Mouse (Mus musculus): ENCODE measurements at regions not wholly inside any gene's neighbourhood (a gene's known extent, or its start where the extent isn't known, plus 50 kb on each side); places are given as distances from the start of the nearest gene placed in this dataset.
"Not testable (repeated sequence)": the region's sequence is repeated elsewhere in the genome, so short reads cannot be mapped to it uniquely, and the experiment has no call there.

- DNase-seq (ENCODE audit: low read depth): no peak
Observed at GRCm38 (mm10) chr2:8877855-8878254, 1003.2 kb upstream of the 4930412O13Rik start.

- no peak for DNase-seq (ENCODE audit: low read depth)
Observed at GRCm38 (mm10) chr2:8912417-8912816, 968.6 kb upstream of the 4930412O13Rik start.

DNA sequence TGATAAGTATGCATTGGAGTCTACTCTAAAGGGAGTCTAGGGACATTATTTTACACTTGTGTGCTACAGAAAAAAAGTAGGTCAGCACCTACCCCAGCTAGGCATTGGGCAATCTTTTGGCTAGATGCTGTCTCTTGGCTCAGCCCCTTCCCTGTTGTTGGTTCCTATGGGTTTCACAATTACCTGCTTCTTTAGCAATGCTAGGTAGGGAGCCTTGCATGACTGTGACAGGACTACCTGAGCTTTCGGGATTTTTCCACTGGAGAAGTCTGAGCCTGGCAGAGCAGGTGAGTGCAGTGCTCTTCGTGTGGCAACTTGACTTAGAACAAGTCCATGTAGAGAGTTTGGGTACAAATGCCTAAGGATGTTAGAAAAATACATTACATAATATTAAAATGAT lies 956.2 kb upstream of the 4930412O13Rik start:
- peak; percentile 97 for DNase-seq (ENCODE audit: low read depth)

- DNase-seq (ENCODE audit: low read depth): no peak
Observed at GRCm38 (mm10) chr2:8941574-8941973, 939.5 kb upstream of the 4930412O13Rik start.

DNA sequence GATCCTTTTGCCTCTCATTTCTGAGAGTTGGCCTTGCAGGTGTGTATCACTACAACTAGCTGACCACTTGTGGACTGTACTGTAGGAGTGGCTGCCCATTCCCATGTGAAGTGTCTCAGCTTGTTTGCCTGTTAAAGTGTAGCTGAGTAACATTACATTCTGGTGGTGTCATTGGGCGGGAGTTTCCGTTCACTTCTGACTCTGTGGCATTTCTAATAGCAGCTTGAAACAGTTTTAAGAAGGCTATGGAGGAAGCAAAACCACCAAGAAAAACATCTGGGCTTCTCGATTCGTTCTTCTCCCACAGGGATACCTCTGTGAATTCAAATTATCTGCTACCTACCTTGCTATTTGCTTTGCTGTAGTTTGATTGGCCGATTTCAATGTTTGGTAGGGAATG lies 922.1 kb upstream of the 4930412O13Rik start:
- DNase-seq (ENCODE audit: low read depth): no peak

DNA sequence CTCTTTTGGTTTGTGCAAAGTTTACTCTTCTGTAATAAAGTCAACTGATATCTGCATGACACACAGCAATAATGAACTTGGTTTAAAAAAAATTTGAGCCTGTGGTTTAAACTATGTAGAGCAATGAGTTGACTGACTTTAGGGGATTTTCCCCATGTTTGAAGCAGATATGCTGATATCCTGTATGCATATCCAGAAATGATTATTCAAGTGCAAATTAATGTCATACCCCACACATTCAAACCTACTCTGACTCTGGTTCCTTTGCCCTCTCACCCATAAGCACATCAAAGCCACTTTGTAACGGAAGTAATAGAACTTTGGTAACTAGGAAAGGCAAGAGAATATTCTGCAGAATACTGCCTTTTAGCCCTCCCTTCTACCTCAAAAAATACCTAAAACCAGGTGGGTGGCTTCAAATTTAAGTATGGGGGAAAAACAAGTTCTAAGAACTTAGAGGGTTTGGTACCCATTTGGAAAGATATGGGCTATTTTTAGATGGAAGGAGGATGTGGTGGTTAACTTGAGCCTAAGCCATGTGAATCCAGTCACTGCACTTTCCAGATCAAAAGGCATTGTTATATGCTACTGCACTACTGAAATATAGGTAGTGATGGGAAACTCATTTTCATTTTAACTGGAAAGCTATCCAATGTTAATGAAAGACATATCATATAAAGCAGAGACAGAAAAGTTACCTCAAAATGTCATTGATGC lies 915.9 kb upstream of the 4930412O13Rik start:
- no peak for DNase-seq (ENCODE audit: low read depth)

GRCm38 (mm10) chr2:8975635-8976034 lies 905.4 kb upstream of the 4930412O13Rik start:
- peak; percentile 16 for DNase-seq (ENCODE audit: low read depth)

GRCm38 (mm10) chr2:9012326-9012725 lies 868.7 kb upstream of the 4930412O13Rik start:
- no peak for DNase-seq (ENCODE audit: low read depth)

DNA sequence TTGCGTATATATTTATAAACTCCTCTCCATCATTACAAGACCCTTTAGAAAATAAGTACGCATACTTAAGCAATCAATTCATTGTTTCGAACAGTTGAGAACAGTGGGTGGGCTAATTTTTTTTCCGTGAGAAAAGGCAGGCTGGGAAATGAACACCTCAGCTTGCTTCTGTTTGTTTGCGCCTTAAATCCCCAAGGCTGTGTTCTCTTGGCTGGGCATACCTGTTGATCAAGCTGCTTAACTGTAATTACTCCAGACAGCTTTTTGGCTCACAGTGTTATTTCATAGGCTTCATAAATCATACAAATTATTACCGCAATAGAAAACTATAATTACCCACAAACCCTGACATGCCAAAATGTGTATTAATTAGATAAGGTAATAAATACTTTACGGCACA lies 848.0 kb upstream of the 4930412O13Rik start:
- peak; percentile 59 for DNase-seq (ENCODE audit: low read depth)

GRCm38 (mm10) chr2:9042355-9042754 lies 838.7 kb upstream of the 4930412O13Rik start:
- not testable (repeated sequence) for DNase-seq (ENCODE audit: low read depth)

DNA sequence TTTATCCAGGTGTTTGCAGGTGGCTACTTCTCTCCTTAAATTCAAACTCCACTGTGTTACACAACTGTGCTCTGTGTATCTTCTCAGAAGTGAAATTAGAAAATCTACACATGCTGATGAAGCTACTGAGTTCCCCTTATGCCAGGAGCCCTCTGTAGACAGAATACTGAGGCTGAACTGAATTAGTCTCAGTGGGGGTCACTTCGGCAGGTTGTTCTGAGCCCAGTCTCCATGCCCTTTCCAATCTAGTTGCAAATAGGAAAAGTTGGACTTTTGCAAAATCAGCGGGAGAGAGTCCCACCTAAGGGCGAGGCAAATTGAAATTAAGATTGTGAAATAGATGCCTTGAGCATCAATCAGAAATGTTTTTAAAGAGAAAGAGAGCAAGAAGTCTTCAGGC lies 833.1 kb upstream of the 4930412O13Rik start:
- DNase-seq (ENCODE audit: low read depth): no peak

DNA sequence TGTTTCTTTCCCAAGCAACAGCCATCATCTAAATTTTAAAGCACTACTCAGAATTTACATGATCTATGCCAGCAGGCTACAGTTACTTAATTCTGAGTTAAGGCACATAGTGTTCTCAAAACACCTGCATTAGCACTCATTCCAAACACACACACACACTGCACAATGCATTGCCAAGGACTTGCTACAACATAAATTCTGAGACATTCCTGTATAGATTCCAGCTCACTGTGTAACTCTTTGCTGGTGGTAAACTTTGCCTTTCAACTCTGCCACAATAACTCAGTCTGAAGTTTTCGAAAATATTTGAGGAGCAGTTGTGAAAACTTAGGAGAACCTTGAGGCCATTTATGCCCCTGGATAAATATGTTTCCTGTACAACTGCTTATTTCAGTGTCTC lies 807.2 kb upstream of the 4930412O13Rik start:
- peak; percentile 83 for DNase-seq (ENCODE audit: low read depth)

- DNase-seq (ENCODE audit: low read depth): no peak
Observed at GRCm38 (mm10) chr2:9078158-9078557, 802.9 kb upstream of the 4930412O13Rik start.

GRCm38 (mm10) chr2:9081746-9082145 lies 799.3 kb upstream of the 4930412O13Rik start:
- no peak for DNase-seq (ENCODE audit: low read depth)

DNA sequence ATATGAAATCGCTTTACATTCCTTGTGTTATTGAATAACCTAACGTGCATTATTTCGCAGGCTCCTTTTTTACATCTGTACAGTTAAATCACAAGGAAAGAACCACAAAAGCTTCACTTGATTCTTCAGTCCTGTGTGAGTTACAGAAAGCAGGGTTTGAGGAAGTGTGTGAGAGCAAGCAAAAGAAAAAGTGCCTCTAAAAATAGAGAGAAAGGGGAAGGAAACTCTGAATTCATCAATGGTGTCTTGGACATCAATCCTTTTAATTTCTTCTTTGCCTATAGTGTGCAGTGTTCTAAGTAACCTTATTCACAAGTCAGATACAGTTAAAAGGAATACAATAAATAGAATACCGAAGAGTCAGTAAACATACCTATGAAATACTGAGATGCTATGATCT lies 785.7 kb upstream of the 4930412O13Rik start:
- no peak for DNase-seq (ENCODE audit: low read depth)

- DNase-seq (ENCODE audit: low read depth): no peak
Observed at GRCm38 (mm10) chr2:9116697-9117096, 764.4 kb upstream of the 4930412O13Rik start.

DNA sequence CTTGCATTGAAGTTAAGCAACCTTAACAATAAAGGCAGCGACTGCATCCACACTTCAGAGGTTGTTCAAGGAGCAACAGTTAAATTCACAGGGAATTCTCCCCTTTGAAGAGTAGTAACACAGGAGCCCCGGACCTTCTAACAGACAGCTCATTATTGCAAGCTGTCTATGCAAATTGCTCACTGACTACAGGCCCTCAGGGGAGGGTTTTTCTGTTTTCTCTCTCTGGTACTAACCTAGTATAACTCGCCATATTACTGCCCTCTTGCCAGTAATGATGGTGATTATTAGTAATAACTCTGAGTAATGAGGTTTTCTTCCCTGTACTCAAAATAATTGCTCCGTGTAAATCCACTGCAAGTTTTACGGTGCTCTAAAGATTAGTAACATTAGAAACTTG lies 763.5 kb upstream of the 4930412O13Rik start:
- no peak for DNase-seq (ENCODE audit: low read depth)

GRCm38 (mm10) chr2:9136963-9137362 lies 744.1 kb upstream of the 4930412O13Rik start:
- DNase-seq (ENCODE audit: low read depth): peak; percentile 51

DNA sequence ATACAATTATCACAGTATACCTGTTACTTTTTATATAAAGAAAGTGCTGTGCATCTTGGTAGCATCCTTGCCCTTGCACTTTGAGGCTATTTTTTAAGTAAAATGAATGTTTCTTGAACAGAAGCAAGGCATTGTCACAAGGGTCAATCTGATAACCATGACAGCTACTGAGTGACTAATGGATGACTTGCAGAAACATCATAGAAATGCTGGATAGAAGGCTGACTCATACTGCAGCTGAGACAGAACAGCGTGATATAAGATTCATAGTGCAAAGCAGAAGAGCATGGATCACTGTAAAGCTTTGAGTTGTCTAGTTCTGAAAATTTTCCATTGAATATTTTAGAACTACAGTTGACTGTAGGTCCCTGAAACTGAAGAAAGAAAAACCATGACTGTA lies 739.6 kb upstream of the 4930412O13Rik start:
- no peak for DNase-seq (ENCODE audit: low read depth)

DNA sequence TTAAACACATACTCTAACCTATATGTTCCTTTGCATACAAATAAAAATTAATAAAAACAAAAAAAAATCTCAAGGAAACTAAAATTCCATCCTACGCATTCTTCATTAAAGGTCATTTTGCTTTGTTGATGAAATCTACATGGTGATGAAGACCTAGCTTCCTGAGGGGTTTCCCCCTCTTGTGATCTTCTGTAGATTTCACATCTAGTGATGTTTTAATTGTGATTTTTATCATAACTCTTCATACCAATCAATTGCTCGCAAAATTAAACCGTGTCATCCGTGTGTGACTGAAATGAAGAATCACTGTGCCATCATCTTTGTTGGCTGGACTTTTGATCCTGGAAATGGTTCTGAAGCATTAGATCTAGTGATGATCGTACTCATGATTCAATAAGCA lies 725.4 kb upstream of the 4930412O13Rik start:
- DNase-seq (ENCODE audit: low read depth): no peak

GRCm38 (mm10) chr2:9160181-9160580 lies 720.9 kb upstream of the 4930412O13Rik start:
- peak; percentile 55 for DNase-seq (ENCODE audit: low read depth)

GRCm38 (mm10) chr2:9163819-9164560 lies 717.1 kb upstream of the 4930412O13Rik start:
- peak; percentile 49 for DNase-seq (ENCODE audit: low read depth)

- DNase-seq (ENCODE audit: low read depth): no peak
Observed at GRCm38 (mm10) chr2:9182127-9182526, 698.9 kb upstream of the 4930412O13Rik start.

Measured in gonadal fat pad, adult 2 months (tissue).